Mouse (Mus musculus): ENCODE measurements around the gene Pdzrn3.

GRCm38 (mm10) chr6:101385490-101385889 lies 7.8 kb upstream of the Pdzrn3 start:
- TF ChIP-seq CHD2 (IDR thresholded peaks at IDR 0.05; ENCODE audit: low read depth, low read length), result no peak
- no peak for TF ChIP-seq ZNF384 (IDR thresholded peaks at IDR 0.05; ENCODE audit: low read depth, low read length)
- TF ChIP-seq MAFK (IDR thresholded peaks at IDR 0.05; ENCODE audit: insufficient read depth, low read depth, low read length), result no peak
- TF ChIP-seq HCFC1 (IDR thresholded peaks at IDR 0.05; ENCODE audit: borderline replicate concordance, insufficient read depth, low read length), result no peak
- no peak for TF ChIP-seq ZC3H11A (IDR thresholded peaks at IDR 0.05; ENCODE audit: borderline replicate concordance, low read depth, low read length)

All from ES-E14 (cell line).